Mouse (Mus musculus): ENCODE measurements around the gene Cfap43. TPM values are rescaled to one million over a fixed set of nuclear protein-coding genes. Genes with fewer than 3 reads are reported as not detected.

Cfap43 gene
- polyA plus RNA-seq (2014; fragmentation: Nextera tagmentation; extraction: Ambion mirVana), result 0.11 TPM in 2 replicates

- H3K4me2 ChIP-seq (ENCODE audit: low read length), result peak within 1 kb of the TSS; percentile 62
- H3K27me3 ChIP-seq (replicated peaks; ENCODE audit: control insufficient read depth, insufficient read depth, low read length), result no peaks in the 10 kb centered on the region
- WGBS, result under 1% methylated on average over 48 of the region's 48 CpGs
- 0 out of 2 replicates have a peak, but pooled peaks cover 5% of the 10 kb centered on the region for H3K36me3 ChIP-seq (ENCODE audit: control insufficient read depth, insufficient read depth, low read length)
- H3K27ac ChIP-seq (ENCODE audit: low read depth), result peak within 1 kb of the TSS; percentile 97
- peak within 1 kb of the TSS; percentile 85 for H3K4me3 ChIP-seq (ENCODE audit: low read depth, low read length)
- DNase-seq (ENCODE audit: low spot score), result peak; percentile 96
- ATAC-seq (replicated peaks; ENCODE audit: low FRiP score, low TSS enrichment, low read depth), result peak; percentile 76
- H3K9me3 ChIP-seq (ENCODE audit: control insufficient read depth, low read length), result no peaks in the 10 kb centered on the region
- peaks cover 21% of the 10 kb centered on the region for H3K4me1 ChIP-seq (replicated peaks; ENCODE audit: control insufficient read depth, insufficient read depth, low read length)
- H3K9ac ChIP-seq (ENCODE audit: low read length), result peak within 1 kb of the TSS; percentile 79
Measured at GRCm38 (mm10) chr19:47919126-47919965, at the start of gene Cfap43, which contains the start of gene Itprip. Gene Cfap43, minus strand, starts transcription at chr19:47919287. Gene Itprip, minus strand, starts transcription at chr19:47919299.

GRCm38 (mm10) chr19:47958181-47958580 lies 39.1 kb upstream of the Cfap43 start:
- no peaks in the 10 kb centered on the region for H3K9me3 ChIP-seq (ENCODE audit: control insufficient read depth, low read length)
- 70% methylated on average over 13 of the region's 13 CpGs for WGBS

GRCm38 (mm10) chr19:47953169-47953568 lies 34.1 kb upstream of the Cfap43 start:
- no peaks in the 10 kb centered on the region for H3K36me3 ChIP-seq (ENCODE audit: control insufficient read depth, insufficient read depth, low read length)
- no peak overlapping the region for H3K4me2 ChIP-seq (ENCODE audit: low read length)
- H3K9ac ChIP-seq (ENCODE audit: low read length), result no peak overlapping the region
- no peak overlapping the region for H3K4me3 ChIP-seq (ENCODE audit: low read depth, low read length)
- no peak for DNase-seq (ENCODE audit: low spot score)
- H3K27me3 ChIP-seq (replicated peaks; ENCODE audit: control insufficient read depth, insufficient read depth, low read length), result no peaks in the 10 kb centered on the region
- H3K4me1 ChIP-seq (replicated peaks; ENCODE audit: control insufficient read depth, insufficient read depth, low read length), result no peaks in the 10 kb centered on the region
- no peaks in the 10 kb centered on the region for H3K9me3 ChIP-seq (ENCODE audit: control insufficient read depth, low read length)
- WGBS, result 80% methylated on average over 9 of the region's 9 CpGs
- no peak for ATAC-seq (replicated peaks; ENCODE audit: low FRiP score, low TSS enrichment, low read depth)
- H3K27ac ChIP-seq (ENCODE audit: low read depth), result no peak overlapping the region

More at GRCm38 (mm10) chr19:47958181-47958580, 39.1 kb upstream of the Cfap43 start:
- Histone ChIP-seq H3K27ac (ENCODE audit: low read depth) (no peak overlapping the region), H3K4me1 (replicated peaks; ENCODE audit: control insufficient read depth, insufficient read depth, low read length) (no peaks in the 10 kb centered on the region), H3K4me3 (ENCODE audit: low read depth, low read length) (no peak overlapping the region), H3K36me3 (ENCODE audit: control insufficient read depth, insufficient read depth, low read length) (no peaks in the 10 kb centered on the region), H3K9ac (ENCODE audit: low read length) (no peak overlapping the region), H3K27me3 (replicated peaks; ENCODE audit: control insufficient read depth, insufficient read depth, low read length) (no peaks in the 10 kb centered on the region), H3K4me2 (ENCODE audit: low read length) (no peak overlapping the region)
- ATAC-seq (replicated peaks; ENCODE audit: low FRiP score, low TSS enrichment, low read depth), result no peak
- no peak for DNase-seq (ENCODE audit: low spot score)

- H3K4me1 ChIP-seq (replicated peaks; ENCODE audit: control insufficient read depth, insufficient read depth, low read length), result no peaks in the 10 kb centered on the region
- ATAC-seq (replicated peaks; ENCODE audit: low FRiP score, low TSS enrichment, low read depth) (no peak), DNase-seq (ENCODE audit: low spot score) (no peak)
- no peak overlapping the region for H3K4me2 ChIP-seq (ENCODE audit: low read length)
- H3K9me3 ChIP-seq (ENCODE audit: control insufficient read depth, low read length), result no peaks in the 10 kb centered on the region
- WGBS, result 88% methylated on average over 7 of the region's 7 CpGs
- H3K27me3 ChIP-seq (replicated peaks; ENCODE audit: control insufficient read depth, insufficient read depth, low read length), result no peaks in the 10 kb centered on the region
- no peak overlapping the region for H3K4me3 ChIP-seq (ENCODE audit: low read depth, low read length)
- no peak overlapping the region for H3K9ac ChIP-seq (ENCODE audit: low read length)
- H3K36me3 ChIP-seq (ENCODE audit: control insufficient read depth, insufficient read depth, low read length), result no peaks in the 10 kb centered on the region
- no peak overlapping the region for H3K27ac ChIP-seq (ENCODE audit: low read depth)
Measured at GRCm38 (mm10) chr19:47950946-47951345, 31.9 kb upstream of the Cfap43 start.

- Histone ChIP-seq H3K36me3 (ENCODE audit: control insufficient read depth, insufficient read depth, low read length) (no peaks in the 10 kb centered on the region), H3K9ac (ENCODE audit: low read length) (no peak overlapping the region), H3K27me3 (replicated peaks; ENCODE audit: control insufficient read depth, insufficient read depth, low read length) (no peaks in the 10 kb centered on the region), H3K4me2 (ENCODE audit: low read length) (peak overlapping the region; percentile 18; the same call in 1 of the 2 replicates), H3K27ac (ENCODE audit: low read depth) (no peak overlapping the region), H3K9me3 (ENCODE audit: control insufficient read depth, low read length) (no peaks in the 10 kb centered on the region), H3K4me1 (replicated peaks; ENCODE audit: control insufficient read depth, insufficient read depth, low read length) (no peaks in the 10 kb centered on the region), H3K4me3 (ENCODE audit: low read depth, low read length) (no peak overlapping the region)
- no peak for DNase-seq (ENCODE audit: low spot score)
- no peak for ATAC-seq (replicated peaks; ENCODE audit: low FRiP score, low TSS enrichment, low read depth)
- WGBS, result 54% methylated on average over 23 of the region's 23 CpGs
Measured at GRCm38 (mm10) chr19:47946821-47947465, 27.9 kb upstream of the Cfap43 start.

GRCm38 (mm10) chr19:47939361-47939760 lies 20.3 kb upstream of the Cfap43 start:
- H3K4me2 ChIP-seq (ENCODE audit: low read length), result no peak overlapping the region
- no peak overlapping the region for H3K27ac ChIP-seq (ENCODE audit: low read depth)
- H3K9ac ChIP-seq (ENCODE audit: low read length), result no peak overlapping the region
- ATAC-seq (replicated peaks; ENCODE audit: low FRiP score, low TSS enrichment, low read depth) (no peak), DNase-seq (ENCODE audit: low spot score) (no peak)
- no peak overlapping the region for H3K4me3 ChIP-seq (ENCODE audit: low read depth, low read length)
- H3K27me3 ChIP-seq (replicated peaks; ENCODE audit: control insufficient read depth, insufficient read depth, low read length), result peaks cover 12% of the 10 kb centered on the region
- WGBS, result 68% methylated on average over 6 of the region's 6 CpGs
- peaks cover 6% of the 10 kb centered on the region; the same call in 1 of the 2 replicates for H3K4me1 ChIP-seq (replicated peaks; ENCODE audit: control insufficient read depth, insufficient read depth, low read length)
- H3K36me3 ChIP-seq (ENCODE audit: control insufficient read depth, insufficient read depth, low read length), result no peaks in the 10 kb centered on the region
- no peaks in the 10 kb centered on the region for H3K9me3 ChIP-seq (ENCODE audit: control insufficient read depth, low read length)

GRCm38 (mm10) chr19:47937443-47938406 lies 18.6 kb upstream of the Cfap43 start, which contains the start of gene Cfap58:
Gene Cfap58, plus strand, starts transcription at chr19:47937675.
- Histone ChIP-seq H3K4me2 (ENCODE audit: low read length) (peak within 1 kb of the TSS; percentile 85), H3K27ac (ENCODE audit: low read depth) (no peak within 1 kb of the TSS), H3K9ac (ENCODE audit: low read length) (no peak within 1 kb of the TSS), H3K4me1 (replicated peaks; ENCODE audit: control insufficient read depth, insufficient read depth, low read length) (peaks cover 6% of the 10 kb centered on the region; the same call in 1 of the 2 replicates), H3K36me3 (ENCODE audit: control insufficient read depth, insufficient read depth, low read length) (no peaks in the 10 kb centered on the region), H3K27me3 (replicated peaks; ENCODE audit: control insufficient read depth, insufficient read depth, low read length) (peaks cover 12% of the 10 kb centered on the region), H3K4me3 (ENCODE audit: low read depth, low read length) (peak within 1 kb of the TSS; percentile 36), H3K9me3 (ENCODE audit: control insufficient read depth, low read length) (no peaks in the 10 kb centered on the region)
- WGBS, result 7% methylated on average over 41 of the region's 41 CpGs
- DNase-seq (ENCODE audit: low spot score) (peak; percentile 83), ATAC-seq (replicated peaks; ENCODE audit: low FRiP score, low TSS enrichment, low read depth) (peak; percentile 82)

- peaks cover 12% of the 10 kb centered on the region for H3K27me3 ChIP-seq (replicated peaks; ENCODE audit: control insufficient read depth, insufficient read depth, low read length)
- 67% methylated on average over 9 of the region's 9 CpGs for WGBS
- no peak overlapping the region for H3K27ac ChIP-seq (ENCODE audit: low read depth)
- peaks cover 6% of the 10 kb centered on the region; the same call in 1 of the 2 replicates for H3K4me1 ChIP-seq (replicated peaks; ENCODE audit: control insufficient read depth, insufficient read depth, low read length)
- H3K4me2 ChIP-seq (ENCODE audit: low read length), result peak overlapping the region; percentile 85
- no peaks in the 10 kb centered on the region for H3K36me3 ChIP-seq (ENCODE audit: control insufficient read depth, insufficient read depth, low read length)
- no peak for ATAC-seq (replicated peaks; ENCODE audit: low FRiP score, low TSS enrichment, low read depth)
- peak overlapping the region; percentile 36 for H3K4me3 ChIP-seq (ENCODE audit: low read depth, low read length)
- DNase-seq (ENCODE audit: low spot score), result no peak
- no peaks in the 10 kb centered on the region for H3K9me3 ChIP-seq (ENCODE audit: control insufficient read depth, low read length)
- no peak overlapping the region for H3K9ac ChIP-seq (ENCODE audit: low read length)
Measured at GRCm38 (mm10) chr19:47936938-47937337, 17.9 kb upstream of the Cfap43 start.

All from intestine, embryonic 14.5 days (tissue).